ENCODE assay signal across 14 mouse cellular contexts in the genomic region with DNA sequence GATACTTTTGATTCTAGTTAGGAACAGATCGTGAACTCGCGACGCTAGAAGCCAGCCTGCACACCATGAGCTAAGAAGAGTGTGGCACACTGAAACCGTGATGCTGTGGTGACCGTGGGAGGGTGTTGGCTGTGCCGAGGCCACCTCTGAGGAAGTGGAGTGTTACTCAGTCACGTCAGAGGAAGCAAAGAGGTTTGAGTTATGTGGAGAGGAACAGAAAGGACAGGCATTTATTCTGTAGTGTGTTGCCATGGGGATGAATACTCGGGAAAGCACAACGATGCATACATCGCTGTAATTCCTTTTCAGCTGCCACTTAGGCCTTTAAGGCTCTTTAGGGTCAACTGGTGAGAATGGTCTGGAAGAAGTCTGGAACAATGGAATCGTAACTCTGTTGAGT.
DNase-seq lines count a peak whose midpoint lies in the region; ATAC-seq and TF ChIP-seq lines count a peak whose summit lies in the region.
"Had no signal": no experiment of that assay in that cellular context is flagged by ENCODE, and none has a peak within 500 bp of the region (broad histone marks: within the 10 kb centered on the region; RNA-seq: fewer than 3 reads in every experiment).

No protein-coding gene starts in this region.

- no peak for TF ChIP-seq CTCF in brain, embryonic 14.5 days (IDR thresholded peaks at IDR 0.05; ENCODE audit: borderline replicate concordance, extremely low read depth, insufficient read depth, insufficient read length)

- DNase-seq in hindbrain, embryonic 10.5 days (ENCODE audit: low spot score): peak; percentile 7
- peak; percentile 5 for DNase-seq in lung, postnatal 25 days (ENCODE audit: low spot score)
- DNase-seq in lung, postnatal 14 days: no peak
- DNase-seq in brain, embryonic 14.5 days (ENCODE audit: low read depth): peak; percentile 65
- DNase-seq in thymus, adult 18-20 months: no peak
- DNase-seq: cerebellum, adult 18-20 months; gastrocnemius, postnatal 36 days; lung, postnatal 10 days had no signal

- H3K27ac ChIP-seq in hindbrain, embryonic 10.5 days: no peak overlapping the region; the same call in 1 of the 2 replicates
- H3K27ac ChIP-seq in hindbrain, embryonic 12.5 days: no peak overlapping the region
- H3K27ac ChIP-seq in midbrain, embryonic 13.5 days: no peak overlapping the region
- H3K27ac ChIP-seq: forebrain, embryonic 15.5 days had no signal

- no peak overlapping the region for H3K4me3 ChIP-seq in hindbrain, embryonic 10.5 days
- H3K4me3 ChIP-seq in hindbrain, embryonic 12.5 days: no peak overlapping the region
- H3K4me3 ChIP-seq in midbrain, embryonic 13.5 days (replicated peaks): no peak overlapping the region
- H3K4me3 ChIP-seq: forebrain, embryonic 15.5 days had no signal

- no peak overlapping the region for H3K9ac ChIP-seq in hindbrain, embryonic 12.5 days
- H3K9ac ChIP-seq in midbrain, embryonic 13.5 days (replicated peaks): no peak overlapping the region
- H3K9ac ChIP-seq: forebrain, embryonic 15.5 days had no signal

- 61% methylated on average over 12 of the region's 12 CpGs for WGBS in hindbrain, embryonic 10.5 days
- WGBS in hindbrain, embryonic 12.5 days: 50% methylated on average over 12 of the region's 12 CpGs
- WGBS in midbrain, embryonic 13.5 days: 33% methylated on average over 12 of the region's 12 CpGs

- TF ChIP-seq POLR2A in brain, embryonic 14.5 days (IDR thresholded peaks at IDR 0.05; ENCODE audit: borderline replicate concordance, extremely low read depth, insufficient read depth, insufficient read length, poor library complexity, severe bottlenecking): no peak

- no peaks in the 10 kb centered on the region for H3K9me3 ChIP-seq in hindbrain, embryonic 10.5 days
- no peaks in the 10 kb centered on the region for H3K9me3 ChIP-seq in hindbrain, embryonic 12.5 days (replicated peaks)
- H3K9me3 ChIP-seq in midbrain, embryonic 13.5 days: no peaks in the 10 kb centered on the region
- H3K9me3 ChIP-seq: forebrain, embryonic 15.5 days had no signal

- H3K36me3 ChIP-seq in hindbrain, embryonic 10.5 days: no peaks in the 10 kb centered on the region
- no peaks in the 10 kb centered on the region for H3K36me3 ChIP-seq in hindbrain, embryonic 12.5 days
- H3K36me3 ChIP-seq in midbrain, embryonic 13.5 days: no peaks in the 10 kb centered on the region
- H3K36me3 ChIP-seq: forebrain, embryonic 15.5 days had no signal

- H3K27me3 ChIP-seq in hindbrain, embryonic 10.5 days (ENCODE audit: insufficient read depth, poor library complexity, severe bottlenecking): no peaks in the 10 kb centered on the region
- H3K27me3 ChIP-seq in hindbrain, embryonic 12.5 days: no peaks in the 10 kb centered on the region
- H3K27me3 ChIP-seq in midbrain, embryonic 13.5 days: peaks cover 2% of the 10 kb centered on the region; the same call in 1 of the 2 replicates
- H3K27me3 ChIP-seq: forebrain, embryonic 15.5 days had no signal

- no peak overlapping the region for H3K4me2 ChIP-seq in hindbrain, embryonic 12.5 days (replicated peaks)
- no peak overlapping the region for H3K4me2 ChIP-seq in midbrain, embryonic 13.5 days (replicated peaks)
- H3K4me2 ChIP-seq: forebrain, embryonic 15.5 days; heart, embryonic 11.5 days; liver, embryonic 11.5 days had no signal

- no peak for ATAC-seq in hindbrain, embryonic 12.5 days (ENCODE audit: low FRiP score)
- ATAC-seq in midbrain, embryonic 13.5 days: 0 out of 2 replicates have a peak, but pooled peaks have one; percentile 40
- no peak for ATAC-seq in megakaryocyte-erythroid progenitor cell, adult 5-6 weeks (replicated peaks; ENCODE audit: low FRiP score, low TSS enrichment, poor library complexity, severe bottlenecking)
- ATAC-seq: forebrain, embryonic 15.5 days had no signal

- H3K4me1 ChIP-seq in hindbrain, embryonic 10.5 days (replicated peaks): peaks cover 4% of the 10 kb centered on the region; the same call in 1 of the 2 replicates
- H3K4me1 ChIP-seq in hindbrain, embryonic 12.5 days: peaks cover 4% of the 10 kb centered on the region; the same call in 1 of the 2 replicates
- peaks cover 5% of the 10 kb centered on the region; the same call in 1 of the 2 replicates for H3K4me1 ChIP-seq in midbrain, embryonic 13.5 days (replicated peaks)

Comparison
In these comparisons a context has a peak if more than half of its experiments do, and no peak if none do; other contexts are left out.
1. DNase-seq: peak in hindbrain, embryonic 10.5 days (single experiment), lung, postnatal 25 days (single experiment) and brain, embryonic 14.5 days (single experiment); none in lung, postnatal 14 days (single experiment) and thymus, adult 18-20 months (0 of 2).